8 mouse cellular contexts compared by ENCODE assay signal in genomic region chr17:79518185-79518584, GRCm38 (mm10).
A peak's percentile ranks its signal among the peaks of the same experiment; 100 is the strongest.
DNase-seq lines count a peak whose midpoint lies in the region; ATAC-seq lines count a peak whose summit lies in the region.

No protein-coding gene starts in this region.

- no peak overlapping the region for H3K27ac ChIP-seq in hindbrain, embryonic 11.5 days (ENCODE audit: low read depth, low read length)
- no peak overlapping the region for H3K27ac ChIP-seq in hindbrain, embryonic 16.5 days (ENCODE audit: low read depth, low read length)
- no peak overlapping the region for H3K27ac ChIP-seq in embryonic facial prominence, embryonic 10.5 days (replicated peaks)
- H3K27ac ChIP-seq in midbrain, embryonic 15.5 days: no peak overlapping the region

- no peaks in the 10 kb centered on the region for H3K36me3 ChIP-seq in hindbrain, embryonic 11.5 days (ENCODE audit: control insufficient read depth, insufficient read depth, low read length)
- no peaks in the 10 kb centered on the region for H3K36me3 ChIP-seq in hindbrain, embryonic 16.5 days (ENCODE audit: control insufficient read depth, insufficient read depth, low read length)
- H3K36me3 ChIP-seq in embryonic facial prominence, embryonic 10.5 days (replicated peaks): no peaks in the 10 kb centered on the region
- H3K36me3 ChIP-seq in midbrain, embryonic 15.5 days (replicated peaks): no peaks in the 10 kb centered on the region

- H3K9ac ChIP-seq in hindbrain, embryonic 11.5 days (ENCODE audit: low read depth, low read length): no peak overlapping the region
- H3K9ac ChIP-seq in hindbrain, embryonic 16.5 days (ENCODE audit: low read depth, low read length): no peak overlapping the region
- no peak overlapping the region for H3K9ac ChIP-seq in midbrain, embryonic 15.5 days

- ATAC-seq in hindbrain, embryonic 11.5 days (ENCODE audit: low FRiP score): no peak; the same call in 1 of the 2 replicates
- ATAC-seq in hindbrain, embryonic 16.5 days: no peak
- ATAC-seq in CD4-positive, CD25-positive, alpha-beta regulatory T cell, adult 4 months: peak; percentile 71
- no peak; the same call in 1 of the 2 replicates for ATAC-seq in midbrain, embryonic 15.5 days (replicated peaks)

- no peak overlapping the region for H3K4me2 ChIP-seq in hindbrain, embryonic 11.5 days (replicated peaks; ENCODE audit: low read depth, low read length)
- H3K4me2 ChIP-seq in hindbrain, embryonic 16.5 days (ENCODE audit: low read length): no peak overlapping the region
- H3K4me2 ChIP-seq in midbrain, embryonic 15.5 days: no peak overlapping the region

- no peak overlapping the region for H3K4me3 ChIP-seq in hindbrain, embryonic 11.5 days (ENCODE audit: low read depth, low read length)
- H3K4me3 ChIP-seq in hindbrain, embryonic 16.5 days (ENCODE audit: low read length): no peak overlapping the region
- H3K4me3 ChIP-seq in embryonic facial prominence, embryonic 10.5 days: no peak overlapping the region
- no peak overlapping the region for H3K4me3 ChIP-seq in midbrain, embryonic 15.5 days

- 57% methylated on average over 3 of the region's 3 CpGs for WGBS in hindbrain, embryonic 11.5 days
- 47% methylated on average over 3 of the region's 3 CpGs for WGBS in hindbrain, embryonic 16.5 days
- WGBS in embryonic facial prominence, embryonic 10.5 days: 61% methylated on average over 3 of the region's 3 CpGs
- WGBS in midbrain, embryonic 15.5 days: 54% methylated on average over 3 of the region's 3 CpGs

- DNase-seq in hindbrain, embryonic 11.5 days (ENCODE audit: low spot score): peak; percentile 14
- DNase-seq in embryonic facial prominence, embryonic 10.5 days (ENCODE audit: low spot score): peak; percentile 38
- peak; percentile 39 for DNase-seq in lung, postnatal 25 days (ENCODE audit: low spot score)
- DNase-seq in right cerebral cortex, adult 18-20 months: no peak
- no peak for DNase-seq in layer of hippocampus, postnatal 25 days (ENCODE audit: extremely low spot score in 1 of 2, low spot score in 1 of 2)

- no peaks in the 10 kb centered on the region for H3K27me3 ChIP-seq in hindbrain, embryonic 11.5 days (ENCODE audit: control insufficient read depth, insufficient read depth, low read length)
- H3K27me3 ChIP-seq in hindbrain, embryonic 16.5 days (replicated peaks; ENCODE audit: control insufficient read depth, insufficient read depth, low read length): no peaks in the 10 kb centered on the region
- no peaks in the 10 kb centered on the region for H3K27me3 ChIP-seq in embryonic facial prominence, embryonic 10.5 days (replicated peaks; ENCODE audit: low read depth, poor library complexity, severe bottlenecking)
- no peaks in the 10 kb centered on the region for H3K27me3 ChIP-seq in midbrain, embryonic 15.5 days (replicated peaks)

- no peaks in the 10 kb centered on the region for H3K4me1 ChIP-seq in hindbrain, embryonic 11.5 days (replicated peaks; ENCODE audit: control insufficient read depth, insufficient read depth, low read length)
- H3K4me1 ChIP-seq in hindbrain, embryonic 16.5 days (ENCODE audit: control insufficient read depth, insufficient read depth, low read depth, low read length): no peaks in the 10 kb centered on the region
- peaks cover 11% of the 10 kb centered on the region; the same call in 1 of the 2 replicates for H3K4me1 ChIP-seq in embryonic facial prominence, embryonic 10.5 days
- H3K4me1 ChIP-seq in midbrain, embryonic 15.5 days: no peaks in the 10 kb centered on the region

- H3K9me3 ChIP-seq in hindbrain, embryonic 11.5 days (ENCODE audit: control insufficient read depth, low read length): no peaks in the 10 kb centered on the region
- no peaks in the 10 kb centered on the region for H3K9me3 ChIP-seq in hindbrain, embryonic 16.5 days (ENCODE audit: control insufficient read depth, low read length)
- H3K9me3 ChIP-seq in embryonic facial prominence, embryonic 10.5 days: no peaks in the 10 kb centered on the region
- no peaks in the 10 kb centered on the region for H3K9me3 ChIP-seq in midbrain, embryonic 15.5 days

Comparison
In these comparisons a context has a peak if more than half of its experiments do, and no peak if none do; other contexts are left out.
1. DNase-seq: peak in hindbrain, embryonic 11.5 days (single experiment), embryonic facial prominence, embryonic 10.5 days (single experiment) and lung, postnatal 25 days (single experiment); none in right cerebral cortex, adult 18-20 months (single experiment) and layer of hippocampus, postnatal 25 days (0 of 2).